Mouse (Mus musculus) spleen, embryonic (tissue): Measurements from ENCODE around the gene Gm45837.

Experiments
- CTCF ChIA-PET: fragments of 350-600 bp; sonication (Branson Sonifier 250); formaldehyde crosslinking; loops from one replicate; lab custom pipeline; 2022; lab: Charles Lee

Gm45837 gene

GRCm38 (mm10) chr7:101426692-101427091, 16.0 kb downstream of the Gm45837 start:
- CTCF ChIA-PET = interaction anchor here (0.6 to 1.4 kb wide), 2 partner anchors 20 to 1070 kb away, joined by 3 to 5 read pairs; no protein-coding TSS in a partner anchor

GRCm38 (mm10) chr7:101427736-101428135, 17.1 kb downstream of the Gm45837 start:
- CTCF ChIA-PET = interaction anchor here (0.8 to 1.5 kb wide), 2 partner anchors 75 to 111 kb away, joined by 4 to 10 read pairs; no protein-coding TSS in a partner anchor

- CTCF ChIA-PET = interaction anchor here (0.6 kb wide), 2 partner anchors 57 to 505 kb away, joined by 3 to 4 read pairs; no protein-coding TSS in a partner anchor
These were observed 24.4 kb downstream of the Gm45837 start for GRCm38 (mm10) chr7:101435038-101435437.

- CTCF ChIA-PET = no interaction called here
These were observed 27.2 kb downstream of the Gm45837 start for GRCm38 (mm10) chr7:101437876-101438275.

- CTCF ChIA-PET = no interaction called here
These were observed 32.4 kb downstream of the Gm45837 start for GRCm38 (mm10) chr7:101443093-101443492.

- CTCF ChIA-PET = no interaction called here
These were observed 33.5 kb downstream of the Gm45837 start for GRCm38 (mm10) chr7:101444211-101444610.

GRCm38 (mm10) chr7:101449855-101450254, 39.2 kb downstream of the Gm45837 start:
- CTCF ChIA-PET = interaction anchor here (0.5 to 1.3 kb wide), 3 partner anchors 50 to 81 kb away, joined by 3 to 5 read pairs (median 4); no protein-coding TSS in a partner anchor

GRCm38 (mm10) chr7:101450422-101451401, 40.0 kb downstream of the Gm45837 start:
- CTCF ChIA-PET = interaction anchor here (0.6 to 1.7 kb wide), 4 partner anchors 49 to 413 kb away, joined by 3 to 5 read pairs (median 4); no protein-coding TSS in a partner anchor

GRCm38 (mm10) chr7:101452669-101453068, 42.0 kb downstream of the Gm45837 start:
- CTCF ChIA-PET = no interaction called here

GRCm38 (mm10) chr7:101453296-101453695, 42.6 kb downstream of the Gm45837 start:
- CTCF ChIA-PET = no interaction called here

- CTCF ChIA-PET = no interaction called here
These were observed 43.0 kb downstream of the Gm45837 start for GRCm38 (mm10) chr7:101453725-101454124.

GRCm38 (mm10) chr7:101454479-101454878, 43.8 kb downstream of the Gm45837 start:
- CTCF ChIA-PET = no interaction called here

- CTCF ChIA-PET = no interaction called here
These were observed 44.5 kb downstream of the Gm45837 start for GRCm38 (mm10) chr7:101455141-101455540.

GRCm38 (mm10) chr7:101456318-101456717, 45.6 kb downstream of the Gm45837 start:
- CTCF ChIA-PET = interaction anchor here (0.6 to 1.2 kb wide), 3 partner anchors 23 to 107 kb away, joined by 3 to 4 read pairs (median 3); no protein-coding TSS in a partner anchor

GRCm38 (mm10) chr7:101456789-101457188, 46.1 kb downstream of the Gm45837 start:
- CTCF ChIA-PET = interaction anchor here (0.6 to 1.2 kb wide), 4 partner anchors 22 to 107 kb away, joined by 3 to 4 read pairs (median 3); no protein-coding TSS in a partner anchor

GRCm38 (mm10) chr7:101457283-101457682, 46.6 kb downstream of the Gm45837 start:
- CTCF ChIA-PET = interaction anchor here (0.6 kb wide), 5 partner anchors 22 to 973 kb away, joined by 3 to 15 read pairs (median 4); no protein-coding TSS in a partner anchor

- CTCF ChIA-PET = interaction anchor here (0.6 kb wide), 2 partner anchors 100 to 973 kb away, joined by 4 to 15 read pairs; no protein-coding TSS in a partner anchor
These were observed 47.1 kb downstream of the Gm45837 start for GRCm38 (mm10) chr7:101457801-101458200.

GRCm38 (mm10) chr7:101458278-101458781, 47.6 kb downstream of the Gm45837 start:
- CTCF ChIA-PET = no interaction called here

GRCm38 (mm10) chr7:101459305-101459813, 48.7 kb downstream of the Gm45837 start:
- CTCF ChIA-PET = interaction anchor here (0.7 kb wide), 1 partner anchor 33 kb away, joined by 4 read pairs; no protein-coding TSS in a partner anchor

- CTCF ChIA-PET = interaction anchor here (1.0 kb wide), 1 partner anchor 14 kb away, joined by 4 read pairs; no protein-coding TSS in a partner anchor
These were observed 49.4 kb downstream of the Gm45837 start for GRCm38 (mm10) chr7:101459923-101460607.

- CTCF ChIA-PET = interaction anchor here (1.0 kb wide), 1 partner anchor 14 kb away, joined by 4 read pairs; no protein-coding TSS in a partner anchor
These were observed 49.9 kb downstream of the Gm45837 start for GRCm38 (mm10) chr7:101460608-101460957.
